Mouse (Mus musculus): ENCODE measurements around the gene Olfr921. TPM values are rescaled to one million over a fixed set of nuclear protein-coding genes. Genes with fewer than 3 reads are reported as not detected.

Gene Olfr921
- total and polyA plus RNA-seq, 3 experiments, result 0.27 TPM; not detected in 2

- H3K4me1 ChIP-seq (ENCODE audit: insufficient read depth, low read depth, low read length), result no peaks in the 10 kb centered on the region
- ATAC-seq (ENCODE audit: extremely low read depth, insufficient number of reproducible peaks, low FRiP score, poor library complexity, severe bottlenecking) (no peak), DNase-seq (ENCODE audit: low spot score) (no peak)
- no peak for TF ChIP-seq CTCF (IDR thresholded peaks at IDR 0.05; ENCODE audit: low read depth, low read length)
- no peak for TF ChIP-seq GATA1 (IDR thresholded peaks at IDR 0.05; ENCODE audit: borderline replicate concordance, low read length)
- no peak for TF ChIP-seq POLR2AphosphoS5 (IDR thresholded peaks at IDR 0.05; ENCODE audit: insufficient replicate concordance, low read depth, low read length)
- TF ChIP-seq GATA2 (IDR thresholded peaks at IDR 0.05; ENCODE audit: borderline replicate concordance, low read depth, low read length), result no peak
- no peak for TF ChIP-seq TAL1 (conservative IDR thresholded peaks at IDR 0.05; ENCODE audit: low read depth, low read length)
- H3K36me3 ChIP-seq (replicated peaks), result no peaks in the 10 kb centered on the region
- H3K4me3 ChIP-seq (ENCODE audit: low read depth, low read length), result no peak overlapping the region
- H3K9me3 ChIP-seq (replicated peaks), result no peaks in the 10 kb centered on the region
- no peaks in the 10 kb centered on the region for H3K27me3 ChIP-seq (ENCODE audit: insufficient read depth, low read length)
Measured at GRCm38 (mm10) chr9:38792689-38793088, 19.8 kb downstream of the Olfr921 start.

- Histone ChIP-seq H3K4me3 (ENCODE audit: low read depth, low read length) (no peak overlapping the region), H3K4me1 (ENCODE audit: insufficient read depth, low read depth, low read length) (no peaks in the 10 kb centered on the region), H3K36me3 (replicated peaks) (no peaks in the 10 kb centered on the region), H3K9me3 (replicated peaks) (no peaks in the 10 kb centered on the region), H3K27me3 (ENCODE audit: insufficient read depth, low read length) (no peaks in the 10 kb centered on the region)
- TF ChIP-seq GATA2 (IDR thresholded peaks at IDR 0.05; ENCODE audit: borderline replicate concordance, low read depth, low read length) (no peak), POLR2AphosphoS5 (IDR thresholded peaks at IDR 0.05; ENCODE audit: insufficient replicate concordance, low read depth, low read length) (no peak), GATA1 (IDR thresholded peaks at IDR 0.05; ENCODE audit: borderline replicate concordance, low read length) (no peak), CTCF (IDR thresholded peaks at IDR 0.05; ENCODE audit: low read depth, low read length) (no peak), TAL1 (conservative IDR thresholded peaks at IDR 0.05; ENCODE audit: low read depth, low read length) (no peak)
- DNase-seq (ENCODE audit: low spot score) (no peak), ATAC-seq (ENCODE audit: extremely low read depth, insufficient number of reproducible peaks, low FRiP score, poor library complexity, severe bottlenecking) (no peak)
Measured at GRCm38 (mm10) chr9:38805696-38806095, 32.8 kb downstream of the Olfr921 start.

GRCm38 (mm10) chr9:38814314-38814713 is 41.4 kb downstream of the Olfr921 start, which contains the start of gene Olfr922:
TSS of gene Olfr922 (plus strand) at chr9:38814614.
- Histone ChIP-seq H3K27me3 (ENCODE audit: insufficient read depth, low read length) (no peaks in the 10 kb centered on the region), H3K4me1 (ENCODE audit: insufficient read depth, low read depth, low read length) (no peaks in the 10 kb centered on the region), H3K9me3 (replicated peaks) (no peaks in the 10 kb centered on the region), H3K36me3 (replicated peaks) (no peaks in the 10 kb centered on the region), H3K4me3 (ENCODE audit: low read depth, low read length) (no peak within 1 kb of the TSS)
- DNase-seq (ENCODE audit: low spot score), result no peak
- TF ChIP-seq TAL1 (conservative IDR thresholded peaks at IDR 0.05; ENCODE audit: low read depth, low read length), result no peak
- TF ChIP-seq GATA1 (IDR thresholded peaks at IDR 0.05; ENCODE audit: borderline replicate concordance, low read length), result no peak
- no peak for TF ChIP-seq POLR2AphosphoS5 (IDR thresholded peaks at IDR 0.05; ENCODE audit: insufficient replicate concordance, low read depth, low read length)
- TF ChIP-seq GATA2 (IDR thresholded peaks at IDR 0.05; ENCODE audit: borderline replicate concordance, low read depth, low read length), result no peak
- TF ChIP-seq CTCF (IDR thresholded peaks at IDR 0.05; ENCODE audit: low read depth, low read length), result no peak
- ATAC-seq (ENCODE audit: extremely low read depth, insufficient number of reproducible peaks, low FRiP score, poor library complexity, severe bottlenecking), result no peak

GRCm38 (mm10) chr9:38815458-38815986 is 42.7 kb downstream of the Olfr921 start:
- H3K4me3 ChIP-seq (ENCODE audit: low read depth, low read length), result no peak overlapping the region
- no peaks in the 10 kb centered on the region for H3K36me3 ChIP-seq (replicated peaks)
- ATAC-seq (ENCODE audit: extremely low read depth, insufficient number of reproducible peaks, low FRiP score, poor library complexity, severe bottlenecking), result peak; percentile 57
- TF ChIP-seq GATA1 (IDR thresholded peaks at IDR 0.05; ENCODE audit: borderline replicate concordance, low read length) (no peak), GATA2 (IDR thresholded peaks at IDR 0.05; ENCODE audit: borderline replicate concordance, low read depth, low read length) (no peak), CTCF (IDR thresholded peaks at IDR 0.05; ENCODE audit: low read depth, low read length) (no peak), TAL1 (conservative IDR thresholded peaks at IDR 0.05; ENCODE audit: low read depth, low read length) (no peak), POLR2AphosphoS5 (IDR thresholded peaks at IDR 0.05; ENCODE audit: insufficient replicate concordance, low read depth, low read length) (no peak)
- H3K9me3 ChIP-seq (replicated peaks), result no peaks in the 10 kb centered on the region
- no peaks in the 10 kb centered on the region for H3K4me1 ChIP-seq (ENCODE audit: insufficient read depth, low read depth, low read length)
- DNase-seq (ENCODE audit: low spot score), result no peak
- H3K27me3 ChIP-seq (ENCODE audit: insufficient read depth, low read length), result no peaks in the 10 kb centered on the region

GRCm38 (mm10) chr9:38826245-38826644 is 53.4 kb downstream of the Olfr921 start, which contains the start of gene Olfr923:
TSS of gene Olfr923 (plus strand) at chr9:38826545.
- Histone ChIP-seq H3K4me1 (ENCODE audit: insufficient read depth, low read depth, low read length) (no peaks in the 10 kb centered on the region), H3K36me3 (replicated peaks) (no peaks in the 10 kb centered on the region), H3K9me3 (replicated peaks) (no peaks in the 10 kb centered on the region), H3K27me3 (ENCODE audit: insufficient read depth, low read length) (no peaks in the 10 kb centered on the region), H3K4me3 (ENCODE audit: low read depth, low read length) (no peak within 1 kb of the TSS)
- DNase-seq (ENCODE audit: low spot score) (no peak), ATAC-seq (ENCODE audit: extremely low read depth, insufficient number of reproducible peaks, low FRiP score, poor library complexity, severe bottlenecking) (no peak)
- no peak for TF ChIP-seq GATA1 (IDR thresholded peaks at IDR 0.05; ENCODE audit: borderline replicate concordance, low read length)
- TF ChIP-seq CTCF (IDR thresholded peaks at IDR 0.05; ENCODE audit: low read depth, low read length), result no peak
- TF ChIP-seq POLR2AphosphoS5 (IDR thresholded peaks at IDR 0.05; ENCODE audit: insufficient replicate concordance, low read depth, low read length), result no peak
- no peak for TF ChIP-seq TAL1 (conservative IDR thresholded peaks at IDR 0.05; ENCODE audit: low read depth, low read length)
- no peak for TF ChIP-seq GATA2 (IDR thresholded peaks at IDR 0.05; ENCODE audit: borderline replicate concordance, low read depth, low read length)

Other genes starting within 250 kb of the Olfr921 start
- not detected in 2 replicates for gene Olfr910, start 235.2 kb upstream of the Olfr921 start, total RNA-seq (2014; fragmentation: Nextera tagmentation)
- gene Olfr910, start 235.2 kb upstream of the Olfr921 start, total RNA-seq (2017), result 0.11 and 0.12 TPM in 2 replicates
- gene Olfr910, start 235.2 kb upstream of the Olfr921 start, polyA plus RNA-seq (2012), result not detected in 2 replicates
- not detected in 2 replicates for gene Olfr912, start 192.9 kb upstream of the Olfr921 start, total RNA-seq (2014; fragmentation: Nextera tagmentation)
- gene Olfr912, start 192.9 kb upstream of the Olfr921 start, total RNA-seq (2017), result 0.05 and 0.06 TPM in 2 replicates
- gene Olfr912, start 192.9 kb upstream of the Olfr921 start, polyA plus RNA-seq (2012), result not detected in 2 replicates
- gene Olfr913, start 180.3 kb upstream of the Olfr921 start, total RNA-seq (2014; fragmentation: Nextera tagmentation), result not detected in 2 replicates
- 0.11 and 0.12 TPM in 2 replicates for gene Olfr913, start 180.3 kb upstream of the Olfr921 start, total RNA-seq (2017)
- not detected in 2 replicates for gene Olfr913, start 180.3 kb upstream of the Olfr921 start, polyA plus RNA-seq (2012)
- not detected in 2 replicates for gene Olfr914, start 168.0 kb upstream of the Olfr921 start, total RNA-seq (2014; fragmentation: Nextera tagmentation)
- 0.05 and 0.76 TPM in 2 replicates for gene Olfr914, start 168.0 kb upstream of the Olfr921 start, total RNA-seq (2017)
- not detected in 2 replicates for gene Olfr914, start 168.0 kb upstream of the Olfr921 start, polyA plus RNA-seq (2012)
- not detected in 2 replicates for gene Olfr916, start 113.2 kb upstream of the Olfr921 start, total RNA-seq (2014; fragmentation: Nextera tagmentation)
- 0.16 TPM in 1 of 2 replicates, not detected in the other for gene Olfr916, start 113.2 kb upstream of the Olfr921 start, total RNA-seq (2017)
- not detected in 2 replicates for gene Olfr916, start 113.2 kb upstream of the Olfr921 start, polyA plus RNA-seq (2012)
- not detected in 2 replicates for gene Olfr917, start 107.2 kb upstream of the Olfr921 start, total RNA-seq (2014; fragmentation: Nextera tagmentation)
- gene Olfr917, start 107.2 kb upstream of the Olfr921 start, total RNA-seq (2017), result 0.41 TPM in 1 of 2 replicates, not detected in the other
- not detected in 2 replicates for gene Olfr917, start 107.2 kb upstream of the Olfr921 start, polyA plus RNA-seq (2012)
- gene Olfr918, start 98.5 kb upstream of the Olfr921 start, total RNA-seq (2014; fragmentation: Nextera tagmentation), result not detected in 2 replicates
- 0.11 and 0.17 TPM in 2 replicates for gene Olfr918, start 98.5 kb upstream of the Olfr921 start, total RNA-seq (2017)
- gene Olfr918, start 98.5 kb upstream of the Olfr921 start, polyA plus RNA-seq (2012), result not detected in 2 replicates
- gene Olfr919, start 69.4 kb upstream of the Olfr921 start, total RNA-seq (2014; fragmentation: Nextera tagmentation), result not detected in 2 replicates
- not detected in 2 replicates for gene Olfr919, start 69.4 kb upstream of the Olfr921 start, total RNA-seq (2017)
- not detected in 2 replicates for gene Olfr919, start 69.4 kb upstream of the Olfr921 start, polyA plus RNA-seq (2012)
- 26.8 and 31.5 TPM in 2 replicates for gene Vwa5a, start 54.8 kb upstream of the Olfr921 start, total RNA-seq (2014; fragmentation: Nextera tagmentation)
- 62.4 and 66.0 TPM in 2 replicates for gene Vwa5a, start 54.8 kb upstream of the Olfr921 start, total RNA-seq (2017)
- gene Vwa5a, start 54.8 kb upstream of the Olfr921 start, polyA plus RNA-seq (2012), result 0.41 and 0.47 TPM in 2 replicates
- 0.15 TPM in 1 of 2 replicates, not detected in the other for gene Olfr920, start 20.8 kb upstream of the Olfr921 start, total RNA-seq (2014; fragmentation: Nextera tagmentation)
- gene Olfr920, start 20.8 kb upstream of the Olfr921 start, total RNA-seq (2017), result 0.11 and 0.12 TPM in 2 replicates
- not detected in 2 replicates for gene Olfr920, start 20.8 kb upstream of the Olfr921 start, polyA plus RNA-seq (2012)
- gene Olfr922, start 41.5 kb downstream of the Olfr921 start, total RNA-seq (2014; fragmentation: Nextera tagmentation), result not detected in 2 replicates
- 0.22 TPM in 1 of 2 replicates, not detected in the other for gene Olfr922, start 41.5 kb downstream of the Olfr921 start, total RNA-seq (2017)
- gene Olfr922, start 41.5 kb downstream of the Olfr921 start, polyA plus RNA-seq (2012), result not detected in 2 replicates
- not detected in 2 replicates for gene Olfr923, start 53.5 kb downstream of the Olfr921 start, total RNA-seq (2014; fragmentation: Nextera tagmentation)
- gene Olfr923, start 53.5 kb downstream of the Olfr921 start, total RNA-seq (2017), result not detected in 2 replicates
- not detected in 2 replicates for gene Olfr923, start 53.5 kb downstream of the Olfr921 start, polyA plus RNA-seq (2012)
- not detected in 2 replicates for gene Olfr924, start 71.4 kb downstream of the Olfr921 start, total RNA-seq (2014; fragmentation: Nextera tagmentation)
- gene Olfr924, start 71.4 kb downstream of the Olfr921 start, total RNA-seq (2017), result 0.06 and 0.11 TPM in 2 replicates
- not detected in 2 replicates for gene Olfr924, start 71.4 kb downstream of the Olfr921 start, polyA plus RNA-seq (2012)
- gene Olfr26, start 82.0 kb downstream of the Olfr921 start, total RNA-seq (2014; fragmentation: Nextera tagmentation), result not detected in 2 replicates
- 0.11 TPM in 1 of 2 replicates, not detected in the other for gene Olfr26, start 82.0 kb downstream of the Olfr921 start, total RNA-seq (2017)
- gene Olfr26, start 82.0 kb downstream of the Olfr921 start, polyA plus RNA-seq (2012), result not detected in 2 replicates
- gene Olfr926, start 104.1 kb downstream of the Olfr921 start, total RNA-seq (2014; fragmentation: Nextera tagmentation), result not detected in 2 replicates
- 0.33 TPM in 1 of 2 replicates, not detected in the other for gene Olfr926, start 104.1 kb downstream of the Olfr921 start, total RNA-seq (2017)
- not detected in 2 replicates for gene Olfr926, start 104.1 kb downstream of the Olfr921 start, polyA plus RNA-seq (2012)
- gene Olfr930, start 156.7 kb downstream of the Olfr921 start, total RNA-seq (2014; fragmentation: Nextera tagmentation), result not detected in 2 replicates
- gene Olfr930, start 156.7 kb downstream of the Olfr921 start, total RNA-seq (2017), result not detected in 2 replicates
- not detected in 2 replicates for gene Olfr930, start 156.7 kb downstream of the Olfr921 start, polyA plus RNA-seq (2012)
- not detected in 2 replicates for gene Olfr933, start 199.2 kb downstream of the Olfr921 start, total RNA-seq (2014; fragmentation: Nextera tagmentation)
- 0.22 TPM in 1 of 2 replicates, not detected in the other for gene Olfr933, start 199.2 kb downstream of the Olfr921 start, total RNA-seq (2017)
- gene Olfr933, start 199.2 kb downstream of the Olfr921 start, polyA plus RNA-seq (2012), result not detected in 2 replicates
- gene Olfr934, start 215.2 kb downstream of the Olfr921 start, total RNA-seq (2014; fragmentation: Nextera tagmentation), result not detected in 2 replicates
- 0.16 TPM in 1 of 2 replicates, not detected in the other for gene Olfr934, start 215.2 kb downstream of the Olfr921 start, total RNA-seq (2017)
- not detected in 2 replicates for gene Olfr934, start 215.2 kb downstream of the Olfr921 start, polyA plus RNA-seq (2012)
- not detected in 2 replicates for gene Olfr935, start 226.6 kb downstream of the Olfr921 start, total RNA-seq (2014; fragmentation: Nextera tagmentation)
- 0.11 TPM in 1 of 2 replicates, not detected in the other for gene Olfr935, start 226.6 kb downstream of the Olfr921 start, total RNA-seq (2017)
- not detected in 2 replicates for gene Olfr935, start 226.6 kb downstream of the Olfr921 start, polyA plus RNA-seq (2012)

Data from G1E (cell line).